Mouse (Mus musculus): ENCODE data around the gene Gm42372. TPM values are rescaled to one million over a fixed set of nuclear protein-coding genes. Genes with fewer than 3 reads are reported as not detected.
A peak's percentile ranks its signal among the peaks of the same experiment; 100 is the strongest.
"Not testable (repeated sequence)": the region's sequence is repeated elsewhere in the genome, so short reads cannot be mapped to it uniquely, and the experiment has no call there.

Gene Gm42372
- polyA plus RNA-seq (2012; rRNA removed): 0.06 TPM in 1 of 2 replicates, not detected in the other

DNA sequence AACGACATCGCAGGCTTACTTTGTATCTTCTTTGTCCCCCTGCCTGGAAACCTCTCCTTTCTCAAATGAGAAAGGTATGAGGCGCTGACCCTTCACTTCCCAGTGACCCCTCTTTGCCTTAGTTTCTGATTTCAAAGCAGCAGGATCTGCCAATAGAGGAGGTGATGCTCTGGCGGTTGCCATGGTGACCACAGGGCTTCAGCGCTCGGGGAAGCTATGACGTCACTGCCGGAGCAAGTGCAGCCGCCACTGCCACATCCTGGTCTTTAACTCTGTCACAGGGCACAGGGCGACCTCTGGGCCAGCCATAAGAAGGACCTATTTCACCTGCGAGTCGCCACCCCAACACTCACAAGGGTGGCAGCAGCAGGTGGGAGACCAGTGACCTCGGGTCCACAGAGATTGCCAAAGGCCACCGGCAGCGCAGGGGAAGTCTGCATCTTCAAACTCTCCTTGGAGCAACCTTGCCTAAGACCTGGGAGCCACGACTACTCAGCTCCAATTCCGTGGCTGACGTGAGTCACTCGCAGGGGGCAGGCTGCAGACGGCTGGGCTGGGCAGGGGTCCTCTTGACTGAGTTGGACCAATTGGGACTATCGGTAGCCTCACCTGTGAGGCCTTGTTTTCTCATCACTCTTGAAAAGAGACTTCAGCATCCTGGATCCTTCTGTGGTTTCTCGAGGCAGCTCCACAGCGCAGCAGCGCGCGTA is at the start of gene Gm42372:
Gene Gm42372 (plus strand): TSS at position 228 of the 710 bp plus-strand sequence.
- DNase-seq (ENCODE audit: low spot score): no peak

DNA sequence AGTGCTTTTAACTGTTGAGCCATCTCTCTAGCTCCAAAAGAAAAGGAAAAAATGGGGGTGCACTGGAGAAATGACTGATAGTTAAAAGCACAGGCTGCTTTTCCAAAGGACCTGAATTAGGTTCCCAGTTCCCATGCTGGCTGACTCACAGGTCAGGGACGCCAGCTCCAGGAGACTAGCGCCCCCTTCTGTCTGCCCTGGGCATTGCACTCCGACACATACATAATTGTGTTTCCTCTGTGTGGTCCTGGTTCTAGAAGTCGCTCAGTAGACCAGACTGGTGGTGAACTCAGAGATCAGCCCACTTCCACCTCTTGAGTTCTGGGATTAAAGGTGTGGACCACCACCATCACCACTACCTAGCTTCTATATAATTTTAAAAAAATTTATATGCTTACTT is 45.6 kb upstream of the Gm42372 start:
- DNase-seq (ENCODE audit: low spot score): no peak

GRCm38 (mm10) chr7:16938117-16938791 is 44.6 kb upstream of the Gm42372 start:
- no peak for DNase-seq (ENCODE audit: low spot score)

GRCm38 (mm10) chr7:16940292-16940691 is 42.6 kb upstream of the Gm42372 start:
- no peak for DNase-seq (ENCODE audit: low spot score)

DNA sequence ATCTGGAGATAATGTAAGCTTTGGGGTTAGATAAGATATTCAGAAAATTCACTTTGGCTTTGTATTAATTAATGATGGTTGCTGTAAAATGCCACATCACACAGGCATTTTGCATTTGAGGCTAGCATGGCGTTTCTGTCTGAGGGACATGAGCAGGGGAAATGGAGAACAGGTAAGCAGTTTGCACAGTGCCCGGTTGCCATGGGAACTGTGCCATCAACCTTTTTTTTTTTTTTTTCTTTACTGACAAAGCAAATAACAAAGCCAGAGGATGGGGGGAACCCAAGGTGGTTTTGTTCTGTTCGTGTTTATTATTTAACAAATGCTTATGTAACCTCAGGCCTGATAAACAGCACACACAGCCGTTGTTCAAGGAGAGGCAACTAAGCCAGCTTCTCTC is 40.0 kb upstream of the Gm42372 start:
- DNase-seq (ENCODE audit: low spot score): no peak

DNA sequence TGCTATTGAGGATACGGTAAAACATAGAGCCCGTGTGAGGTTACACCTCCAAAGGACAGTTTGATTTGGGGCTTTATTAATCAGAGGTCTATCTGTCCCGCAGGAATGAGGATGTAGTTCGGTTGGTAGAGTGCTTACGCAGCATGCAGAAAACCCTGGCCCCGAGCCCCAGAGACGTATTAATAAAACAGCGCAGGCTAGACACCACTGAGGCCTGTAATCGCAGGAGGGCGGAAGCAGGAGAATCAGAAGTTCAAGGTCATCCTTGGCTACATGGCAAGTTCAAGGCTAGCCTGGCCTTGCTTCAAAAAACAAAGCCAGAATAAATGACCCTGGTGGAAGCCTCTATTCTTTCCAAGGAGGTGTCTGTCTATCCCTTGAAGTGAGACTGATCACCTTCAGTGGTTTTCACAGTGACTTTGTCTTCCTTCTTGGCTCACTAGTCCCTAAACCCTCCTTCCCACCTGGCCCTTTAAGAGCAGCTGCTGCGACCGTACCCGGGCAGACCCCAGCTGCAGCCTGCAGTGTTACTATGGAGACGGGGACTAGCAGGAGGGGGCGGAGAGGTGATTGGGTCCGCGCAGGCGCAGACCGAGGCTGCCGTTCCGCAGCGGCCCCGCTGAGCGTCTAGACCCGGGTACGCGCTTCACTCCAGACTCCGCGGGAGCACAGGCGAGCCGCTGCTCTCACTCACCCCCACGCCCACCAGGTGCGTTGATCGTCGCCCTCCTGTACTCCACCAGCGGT is 38.7 kb upstream of the Gm42372 start, which contains the start of gene Pnmal2:
Gene Pnmal2 (plus strand): TSS at position 622 of the 747 bp plus-strand sequence.
- DNase-seq (ENCODE audit: low spot score): peak; percentile 45

GRCm38 (mm10) chr7:16944808-16945315 is 38.0 kb upstream of the Gm42372 start:
- no peak for DNase-seq (ENCODE audit: low spot score)

- no peak for DNase-seq (ENCODE audit: low spot score)
Measured at GRCm38 (mm10) chr7:16945419-16945818, 37.5 kb upstream of the Gm42372 start.

DNA sequence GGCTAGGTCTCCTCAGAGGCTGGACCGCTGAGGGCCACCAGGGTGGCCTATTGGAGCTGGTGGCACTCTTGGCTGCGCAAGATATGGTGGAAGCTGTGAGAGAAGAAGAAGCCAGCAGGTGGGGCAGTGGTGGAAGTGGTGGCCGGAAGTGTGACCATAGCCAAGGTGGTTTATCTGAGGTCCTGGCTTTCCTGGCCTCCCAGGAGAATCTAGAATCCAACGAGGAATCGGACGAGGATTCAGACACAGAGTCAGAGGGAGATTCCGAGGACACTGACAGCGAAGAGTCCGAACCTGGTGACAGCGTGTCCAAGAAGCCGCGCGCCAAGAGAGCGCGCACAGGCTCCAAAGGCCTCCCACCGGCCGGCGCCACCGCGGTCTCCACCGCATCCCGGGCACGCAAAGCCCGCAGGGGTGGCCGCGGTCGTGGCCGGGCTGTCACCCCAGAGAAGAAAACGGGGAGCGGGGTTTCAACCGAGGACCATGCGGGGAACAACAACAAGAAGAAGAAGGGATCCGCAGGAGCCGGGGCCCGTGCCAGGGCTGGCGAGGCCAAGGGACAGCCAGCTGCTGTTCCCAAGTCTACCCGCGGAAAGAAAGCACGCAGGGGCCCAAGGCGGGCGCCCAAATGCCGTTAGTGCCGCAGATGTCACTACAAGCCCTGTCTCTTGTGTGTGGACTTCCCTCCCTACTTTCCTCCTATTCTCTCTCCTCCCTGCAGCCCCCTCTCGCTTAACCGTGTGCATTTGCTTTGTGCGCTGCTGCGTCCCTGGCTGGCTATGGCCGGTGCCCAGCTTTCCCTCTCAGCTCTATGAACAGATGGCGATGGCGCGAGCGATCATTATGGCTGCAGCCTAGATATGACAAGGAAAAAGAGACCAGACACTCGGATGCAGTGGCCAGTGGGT is 36.2 kb upstream of the Gm42372 start:
- no peak for DNase-seq (ENCODE audit: low spot score)

DNA sequence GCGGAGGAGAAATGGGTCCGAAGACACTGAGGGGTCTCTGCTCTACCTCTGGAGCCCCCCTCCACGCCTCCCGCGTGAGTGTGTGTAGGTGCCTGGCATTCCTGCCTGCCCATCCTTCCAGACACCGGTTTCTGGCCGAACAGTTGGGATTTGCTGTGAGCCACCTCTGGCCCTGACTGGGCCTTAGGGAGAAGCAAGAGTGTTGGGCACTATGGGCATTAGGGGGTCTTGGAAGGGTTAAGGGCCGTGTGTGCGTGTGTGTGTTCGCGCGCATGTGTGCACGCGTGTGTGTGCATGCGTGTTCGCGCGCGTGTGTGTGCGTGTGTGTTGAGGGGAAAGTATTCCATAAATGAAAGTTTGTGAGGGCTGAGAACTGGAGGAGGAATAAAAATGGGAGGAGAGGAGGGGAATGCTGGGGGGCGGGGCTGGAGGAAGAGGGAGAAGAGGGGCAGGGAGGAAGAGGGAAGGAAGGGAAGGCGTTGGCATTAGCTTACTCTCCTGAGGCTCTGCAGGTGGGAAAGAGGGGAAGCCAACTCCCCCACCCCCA is 35.5 kb upstream of the Gm42372 start:
- DNase-seq (ENCODE audit: low spot score): no peak

DNA sequence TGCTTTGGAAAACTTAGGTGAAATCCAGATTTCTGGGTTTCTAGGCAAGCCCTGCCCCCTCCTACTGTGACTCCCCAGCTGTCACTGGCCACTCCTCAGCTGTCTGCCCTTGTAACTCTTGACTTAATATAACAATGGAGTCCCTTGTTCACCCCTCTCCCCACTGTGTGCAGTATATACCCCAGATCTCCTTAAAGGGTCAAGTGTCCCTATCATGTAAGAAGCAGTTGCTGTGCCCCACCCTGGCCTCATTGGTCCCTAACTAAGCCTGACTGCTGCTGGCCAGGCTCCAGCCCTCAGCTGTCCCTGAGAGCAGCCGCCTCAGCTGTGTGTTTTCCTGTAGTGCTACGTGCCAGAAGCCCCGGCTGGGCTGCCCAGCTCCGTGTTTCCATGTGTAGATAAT is 34.9 kb upstream of the Gm42372 start:
- DNase-seq (ENCODE audit: low spot score): no peak

GRCm38 (mm10) chr7:16948923-16949458 is 33.9 kb upstream of the Gm42372 start:
- DNase-seq (ENCODE audit: low spot score): no peak

- peak; percentile 61 for DNase-seq (ENCODE audit: low spot score)
Measured at GRCm38 (mm10) chr7:16949908-16950841, 32.7 kb upstream of the Gm42372 start.

GRCm38 (mm10) chr7:16950861-16951635 is 31.8 kb upstream of the Gm42372 start:
- peak; percentile 39 for DNase-seq (ENCODE audit: low spot score)

- DNase-seq (ENCODE audit: low spot score): not testable (repeated sequence)
Measured at GRCm38 (mm10) chr7:16953776-16954175, 29.1 kb upstream of the Gm42372 start.

GRCm38 (mm10) chr7:16955712-16956111 is 27.2 kb upstream of the Gm42372 start:
- no peak for DNase-seq (ENCODE audit: low spot score)

- DNase-seq (ENCODE audit: low spot score): no peak
Measured at GRCm38 (mm10) chr7:16956410-16957265, 26.2 kb upstream of the Gm42372 start.
